Mouse (Mus musculus) liver, embryonic 15.5 days (tissue): Measurements from ENCODE around the gene Fbxw2. TPM values are rescaled to one million over a fixed set of nuclear protein-coding genes. Genes with fewer than 3 reads are reported as not detected.
"Not testable (repeated sequence)": the region's sequence is repeated elsewhere in the genome, so short reads cannot be mapped to it uniquely, and the experiment has no call there.

ENCODE experiments used
- ATAC-seq: fragments of 200-750 bp; cut with Nextera tagmentation; 2 replicates; pipeline ENCODE4 v1.8.0; 2017; ENCODE audit warnings: moderate number of reproducible peaks, mild to moderate bottlenecking, moderate library complexity; ENCODE audit not compliant: insufficient read depth
- H3K27ac ChIP-seq: fragments of 300-500 bp; sonication (generic); replicated peaks from 2 replicates; pipeline ENCODE4 v1.5.1; 2015; ENCODE audit warnings: mild to moderate bottlenecking, inconsistent platforms
- H3K27me3 ChIP-seq: fragments of 300-500 bp; sonication (generic); 2 replicates; pipeline ENCODE4 v1.6.1; 2015; ENCODE audit warnings: mild to moderate bottlenecking, inconsistent platforms
- H3K36me3 ChIP-seq: fragments of 300-500 bp; sonication (generic); replicated peaks from 2 replicates; pipeline ENCODE4 v1.6.1; 2015; ENCODE audit warnings: moderate library complexity, mild to moderate bottlenecking, inconsistent platforms
- H3K4me1 ChIP-seq: fragments of 300-500 bp; sonication (generic); replicated peaks from 2 replicates; pipeline ENCODE4 v1.6.1; 2015; ENCODE audit warnings: inconsistent platforms
- H3K4me2 ChIP-seq: fragments of 300-500 bp; sonication (generic); 2 replicates; pipeline ENCODE4 v1.6.1; 2015; ENCODE audit warnings: moderate library complexity, mild to moderate bottlenecking, inconsistent platforms
- H3K4me3 ChIP-seq: fragments of 300-500 bp; sonication (generic); replicated peaks from 2 replicates; pipeline ENCODE4 v1.5.1; 2015; ENCODE audit warnings: mild to moderate bottlenecking, inconsistent platforms
- H3K9ac ChIP-seq: fragments of 300-500 bp; sonication (generic); 2 replicates; pipeline ENCODE4 v1.6.1; 2015; ENCODE audit warnings: moderate library complexity, mild to moderate bottlenecking, inconsistent platforms
- H3K9me3 ChIP-seq: fragments of 300-500 bp; sonication (generic); replicated peaks from 2 replicates; pipeline ENCODE4 v1.6.1; 2016; ENCODE audit warnings: inconsistent platforms
- WGBS: fragments of 180-500 bp; shearing (Covaris S2); methylation state at CpG from one replicate; pipeline ENCODE4 v1.1.7; 2015; ENCODE audit warnings: mixed read lengths; ENCODE audit not compliant: insufficient replicate concordance; 5-methylcytosine and 5-hydroxymethylcytosine counted together
- polyA plus RNA-seq: library from polyadenylated mRNA; unstranded; fragments of >200 nt; fragmentation: Nextera tagmentation; extraction: Ambion mirVana; gene quantifications from 2 replicates; pipeline ENCODE4 v1.2.1, GENCODE M21; 2015

Gene Fbxw2
- polyA plus RNA-seq, 1 experiment from 2014 or later = 57.5 TPM

- ATAC-seq = peak; percentile 75
- Histone ChIP-seq H3K4me2 (peak within 1 kb of the TSS; percentile 84), H3K4me3 (peak within 1 kb of the TSS; percentile 79), H3K36me3 (peaks cover 22% of the 10 kb centered on the region), H3K27me3 (no peaks in the 10 kb centered on the region), H3K27ac (peak within 1 kb of the TSS; percentile 86), H3K9me3 (no peaks in the 10 kb centered on the region), H3K4me1 (peaks cover 48% of the 10 kb centered on the region), H3K9ac (peak within 1 kb of the TSS; percentile 78)
- WGBS = under 1% methylated on average over 44 of the region's 44 CpGs
Observed at GRCm38 (mm10) chr2:34799357-34800256, 26.5 kb downstream of the Fbxw2 start, which contains the start of gene Rabepk. Gene Rabepk (minus strand): TSS chr2:34799912.

- no peak overlapping the region for H3K9ac ChIP-seq
- no peaks in the 10 kb centered on the region for H3K27me3 ChIP-seq
- no peak for ATAC-seq
Observed at GRCm38 (mm10) chr2:34795426-34795825, 30.7 kb downstream of the Fbxw2 start.

GRCm38 (mm10) chr2:34794511-34794910 is 31.6 kb downstream of the Fbxw2 start:
- Histone ChIP-seq H3K4me1 (peaks cover 20% of the 10 kb centered on the region), H3K9ac (no peak overlapping the region), H3K36me3 (peaks cover 40% of the 10 kb centered on the region), H3K4me2 (no peak overlapping the region), H3K9me3 (no peaks in the 10 kb centered on the region), H3K4me3 (no peak overlapping the region), H3K27ac (no peak overlapping the region), H3K27me3 (no peaks in the 10 kb centered on the region)
- 87% methylated on average over 2 of the region's 2 CpGs for WGBS
- ATAC-seq = no peak

More at GRCm38 (mm10) chr2:34795426-34795825, 30.7 kb downstream of the Fbxw2 start:
- no peaks in the 10 kb centered on the region for H3K9me3 ChIP-seq
- 0 out of 2 replicates have a peak overlapping the region, but pooled peaks have one; percentile 5 for H3K27ac ChIP-seq
- H3K4me3 ChIP-seq = no peak overlapping the region
- WGBS = 80% methylated on average over 7 of the region's 7 CpGs
- no peak overlapping the region for H3K4me2 ChIP-seq
- peaks cover 26% of the 10 kb centered on the region for H3K4me1 ChIP-seq
- H3K36me3 ChIP-seq = peaks cover 33% of the 10 kb centered on the region

GRCm38 (mm10) chr2:34792543-34792942 is 33.6 kb downstream of the Fbxw2 start:
- H3K4me3 ChIP-seq, H3K9me3 ChIP-seq, H3K9ac ChIP-seq, H3K4me2 ChIP-seq, ATAC-seq, H3K27ac ChIP-seq, H3K27me3 ChIP-seq, H3K4me1 ChIP-seq: not testable (repeated sequence)
- WGBS = 76% methylated on average over 2 of the region's 2 CpGs
- H3K36me3 ChIP-seq = peaks cover 44% of the 10 kb centered on the region

GRCm38 (mm10) chr2:34790282-34790681 is 35.8 kb downstream of the Fbxw2 start:
- Histone ChIP-seq H3K36me3 (peaks cover 48% of the 10 kb centered on the region), H3K4me3 (peak overlapping the region; percentile 32), H3K4me1 (peaks cover 5% of the 10 kb centered on the region; the same call in 1 of the 2 replicates), H3K27me3 (no peaks in the 10 kb centered on the region), H3K4me2 (peak overlapping the region; percentile 45), H3K9ac (peak overlapping the region; percentile 4; the same call in 1 of the 2 replicates), H3K27ac (peak overlapping the region; percentile 30; the same call in 1 of the 2 replicates), H3K9me3 (no peaks in the 10 kb centered on the region)
- WGBS = 60% methylated on average over 8 of the region's 8 CpGs
- ATAC-seq = no peak

- Histone ChIP-seq H3K4me3 (no peak overlapping the region), H3K9ac (no peak overlapping the region), H3K9me3 (no peaks in the 10 kb centered on the region), H3K4me1 (peaks cover 36% of the 10 kb centered on the region), H3K27ac (peak overlapping the region; percentile 95), H3K4me2 (0 out of 2 replicates have a peak overlapping the region, but pooled peaks have one; percentile 60), H3K36me3 (peaks cover 68% of the 10 kb centered on the region), H3K27me3 (no peaks in the 10 kb centered on the region)
- ATAC-seq = no peak
- 62% methylated on average over 2 of the region's 2 CpGs for WGBS
Observed at GRCm38 (mm10) chr2:34784085-34784484, 42.0 kb downstream of the Fbxw2 start.

- peaks cover 71% of the 10 kb centered on the region for H3K36me3 ChIP-seq
- H3K4me2 ChIP-seq = peak overlapping the region; percentile 60
- H3K27ac ChIP-seq = peak overlapping the region; percentile 95
Observed at GRCm38 (mm10) chr2:34783064-34784020, 42.8 kb downstream of the Fbxw2 start.

GRCm38 (mm10) chr2:34777237-34777868 is 48.8 kb downstream of the Fbxw2 start:
- Histone ChIP-seq H3K36me3 (peaks cover 94% of the 10 kb centered on the region), H3K4me3 (no peak overlapping the region; the same call in 1 of the 2 replicates), H3K4me1 (peaks cover 65% of the 10 kb centered on the region), H3K9ac (no peak overlapping the region), H3K27me3 (no peaks in the 10 kb centered on the region), H3K9me3 (no peaks in the 10 kb centered on the region), H3K4me2 (peak overlapping the region; percentile 77; the same call in 1 of the 2 replicates), H3K27ac (no peak overlapping the region)
- no peak for ATAC-seq
- 52% methylated on average over 1 of the region's 1 CpGs for WGBS

More at GRCm38 (mm10) chr2:34783064-34784020, 42.8 kb downstream of the Fbxw2 start:
- peak; percentile 98 for ATAC-seq
- Histone ChIP-seq H3K9ac (peak overlapping the region; percentile 51), H3K4me1 (peaks cover 37% of the 10 kb centered on the region), H3K9me3 (no peaks in the 10 kb centered on the region), H3K4me3 (peak overlapping the region; percentile 28), H3K27me3 (no peaks in the 10 kb centered on the region)
- 38% methylated on average over 14 of the region's 14 CpGs for WGBS

- H3K4me2 ChIP-seq = peak overlapping the region; percentile 77
- no peaks in the 10 kb centered on the region for H3K27me3 ChIP-seq
- peaks cover 60% of the 10 kb centered on the region for H3K4me1 ChIP-seq
- no peaks in the 10 kb centered on the region for H3K9me3 ChIP-seq
- WGBS = 72% methylated on average over 6 of the region's 6 CpGs
- no peak for ATAC-seq
- H3K4me3 ChIP-seq = peak overlapping the region; percentile 90
- no peak overlapping the region for H3K27ac ChIP-seq
- peak overlapping the region; percentile 93; the same call in 1 of the 2 replicates for H3K9ac ChIP-seq
- H3K36me3 ChIP-seq = peaks cover 69% of the 10 kb centered on the region
Observed at GRCm38 (mm10) chr2:34774493-34774892, 51.6 kb downstream of the Fbxw2 start.

GRCm38 (mm10) chr2:34773673-34774072 is 52.4 kb downstream of the Fbxw2 start:
- Histone ChIP-seq H3K4me1 (peaks cover 60% of the 10 kb centered on the region), H3K27ac (peak overlapping the region; percentile 6; the same call in 1 of the 2 replicates)

More at GRCm38 (mm10) chr2:34773673-34774072, 52.4 kb downstream of the Fbxw2 start:
- 84% methylated on average over 4 of the region's 4 CpGs for WGBS
- H3K4me2 ChIP-seq = peak overlapping the region; percentile 77
- ATAC-seq = no peak
- H3K27me3 ChIP-seq = no peaks in the 10 kb centered on the region
- peak overlapping the region; percentile 93 for H3K9ac ChIP-seq
- H3K4me3 ChIP-seq = peak overlapping the region; percentile 90
- H3K36me3 ChIP-seq = peaks cover 61% of the 10 kb centered on the region
- H3K9me3 ChIP-seq = no peaks in the 10 kb centered on the region
